Mouse (Mus musculus): ENCODE measurements at regions not wholly inside any gene's neighbourhood (a gene's known extent, or its start where the extent isn't known, plus 50 kb on each side); places are given as distances from the start of the nearest gene placed in this dataset.

DNA sequence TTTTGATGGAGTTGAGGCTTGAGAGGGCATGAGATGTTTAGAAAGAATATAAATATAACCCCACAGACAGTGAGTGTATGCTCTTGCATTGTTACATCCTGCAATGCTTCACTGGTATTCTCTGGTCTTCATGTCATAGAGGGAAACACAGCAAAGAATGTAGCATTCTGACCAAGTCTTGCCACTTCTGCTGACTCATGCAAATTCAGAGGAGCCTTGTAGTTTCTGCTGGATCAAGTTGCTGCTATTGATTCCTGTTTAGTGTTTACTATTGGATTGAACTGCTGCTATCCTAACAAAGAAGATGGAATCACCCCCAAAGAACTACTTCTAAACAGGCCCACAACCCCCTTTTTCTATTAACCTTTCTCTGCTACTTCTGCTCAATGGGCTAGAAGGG lies 148.0 kb upstream of the Sp8 start:
- Histone ChIP-seq H3K4me1 (ENCODE audit: control insufficient read depth, insufficient read depth, low read length) (no peaks in the 10 kb centered on the region), H3K27me3 (ENCODE audit: control insufficient read depth, insufficient read depth, low read length) (no peaks in the 10 kb centered on the region), H3K36me3 (ENCODE audit: control insufficient read depth, insufficient read depth, low read length) (no peaks in the 10 kb centered on the region), H3K4me3 (ENCODE audit: control insufficient read depth, low read depth, low read length) (no peak overlapping the region), H3K27ac (ENCODE audit: control insufficient read depth, insufficient read depth, low read depth, low read length) (no peak overlapping the region)
- no peak for TF ChIP-seq POLR2A (IDR thresholded peaks at IDR 0.05; ENCODE audit: control insufficient read depth, low read depth, low read length)
- no peak for TF ChIP-seq CTCF (IDR thresholded peaks at IDR 0.05; ENCODE audit: control insufficient read depth, insufficient read depth, insufficient replicate concordance, low read depth, low read length)

DNA sequence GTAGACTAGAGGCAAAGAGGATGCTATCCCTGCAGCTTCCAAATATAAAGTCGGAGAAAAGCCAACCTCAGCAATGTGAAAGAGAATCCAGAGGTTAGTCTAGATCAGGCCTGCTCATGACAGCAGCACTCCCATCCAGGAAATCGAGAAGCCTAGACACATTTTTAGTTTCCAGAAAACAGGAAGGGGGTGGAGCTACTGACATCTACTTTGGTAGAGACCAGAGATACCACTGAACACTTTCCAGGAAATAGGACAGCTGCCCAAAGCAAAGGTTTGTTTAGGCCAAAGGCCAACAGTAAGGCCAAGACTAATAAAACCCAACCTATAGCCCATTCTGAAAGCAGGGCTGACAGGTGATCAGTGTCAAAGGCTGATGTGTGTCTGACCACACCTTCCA lies 151.4 kb upstream of the Sp8 start:
- Histone ChIP-seq H3K4me1 (ENCODE audit: control insufficient read depth, insufficient read depth, low read length) (no peaks in the 10 kb centered on the region), H3K36me3 (ENCODE audit: control insufficient read depth, insufficient read depth, low read length) (no peaks in the 10 kb centered on the region), H3K4me3 (ENCODE audit: control insufficient read depth, low read depth, low read length) (no peak overlapping the region), H3K27ac (ENCODE audit: control insufficient read depth, insufficient read depth, low read depth, low read length) (no peak overlapping the region), H3K27me3 (ENCODE audit: control insufficient read depth, insufficient read depth, low read length) (no peaks in the 10 kb centered on the region)
- TF ChIP-seq POLR2A (IDR thresholded peaks at IDR 0.05; ENCODE audit: control insufficient read depth, low read depth, low read length) = no peak
- TF ChIP-seq CTCF (IDR thresholded peaks at IDR 0.05; ENCODE audit: control insufficient read depth, insufficient read depth, insufficient replicate concordance, low read depth, low read length) = no peak

DNA sequence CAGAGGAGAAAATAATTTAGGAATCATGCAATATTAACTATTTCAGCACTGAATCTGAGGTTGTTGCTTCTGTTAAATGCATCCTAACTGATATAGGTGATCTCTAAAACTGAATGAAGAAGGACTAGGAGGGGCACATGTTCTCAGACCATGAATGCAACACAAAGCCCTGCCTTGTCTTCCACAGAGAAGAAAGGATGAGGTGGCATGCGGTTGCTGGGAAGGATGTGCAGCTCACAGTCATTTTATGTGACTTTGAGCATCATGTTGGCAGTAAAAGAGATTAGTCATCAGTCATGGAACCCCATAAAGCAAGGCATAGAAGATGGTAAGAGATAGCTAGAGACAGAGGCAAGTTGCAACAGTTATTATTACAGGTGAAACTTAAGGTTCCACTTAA lies 163.2 kb upstream of the Sp8 start:
- H3K27me3 ChIP-seq (ENCODE audit: control insufficient read depth, insufficient read depth, low read length) = no peaks in the 10 kb centered on the region
- TF ChIP-seq POLR2A (IDR thresholded peaks at IDR 0.05; ENCODE audit: control insufficient read depth, low read depth, low read length) = no peak
- no peak for TF ChIP-seq CTCF (IDR thresholded peaks at IDR 0.05; ENCODE audit: control insufficient read depth, insufficient read depth, insufficient replicate concordance, low read depth, low read length)
- H3K36me3 ChIP-seq (ENCODE audit: control insufficient read depth, insufficient read depth, low read length) = no peaks in the 10 kb centered on the region
- H3K4me1 ChIP-seq (ENCODE audit: control insufficient read depth, insufficient read depth, low read length) = no peaks in the 10 kb centered on the region
- H3K27ac ChIP-seq (ENCODE audit: control insufficient read depth, insufficient read depth, low read depth, low read length) = no peak overlapping the region
- no peak overlapping the region for H3K4me3 ChIP-seq (ENCODE audit: control insufficient read depth, low read depth, low read length)

DNA sequence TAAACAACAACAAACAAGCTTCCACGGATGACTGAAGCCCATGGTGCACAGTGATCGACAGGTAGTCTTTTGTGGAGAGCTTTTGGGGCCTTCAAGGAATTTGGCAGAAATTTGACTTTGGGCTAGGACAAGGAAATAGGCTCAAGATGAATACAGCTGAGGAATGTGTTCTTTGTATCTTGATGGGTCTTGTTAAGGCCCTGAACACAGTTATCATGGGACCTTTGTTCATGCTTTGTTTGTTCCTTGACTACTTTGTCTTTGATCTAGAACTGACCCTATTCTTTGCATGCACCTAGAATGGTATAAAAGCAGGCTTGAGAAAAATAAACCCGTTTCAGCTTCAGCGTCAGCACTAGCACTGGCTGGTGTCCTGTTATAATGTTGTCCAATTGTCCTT lies 168.1 kb upstream of the Sp8 start:
- H3K4me3 ChIP-seq (ENCODE audit: control insufficient read depth, low read depth, low read length) = no peak overlapping the region
- H3K27me3 ChIP-seq (ENCODE audit: control insufficient read depth, insufficient read depth, low read length) = no peaks in the 10 kb centered on the region
- no peak for TF ChIP-seq POLR2A (IDR thresholded peaks at IDR 0.05; ENCODE audit: control insufficient read depth, low read depth, low read length)
- no peak for TF ChIP-seq CTCF (IDR thresholded peaks at IDR 0.05; ENCODE audit: control insufficient read depth, insufficient read depth, insufficient replicate concordance, low read depth, low read length)
- H3K4me1 ChIP-seq (ENCODE audit: control insufficient read depth, insufficient read depth, low read length) = no peaks in the 10 kb centered on the region
- no peak overlapping the region for H3K27ac ChIP-seq (ENCODE audit: control insufficient read depth, insufficient read depth, low read depth, low read length)
- no peaks in the 10 kb centered on the region for H3K36me3 ChIP-seq (ENCODE audit: control insufficient read depth, insufficient read depth, low read length)

DNA sequence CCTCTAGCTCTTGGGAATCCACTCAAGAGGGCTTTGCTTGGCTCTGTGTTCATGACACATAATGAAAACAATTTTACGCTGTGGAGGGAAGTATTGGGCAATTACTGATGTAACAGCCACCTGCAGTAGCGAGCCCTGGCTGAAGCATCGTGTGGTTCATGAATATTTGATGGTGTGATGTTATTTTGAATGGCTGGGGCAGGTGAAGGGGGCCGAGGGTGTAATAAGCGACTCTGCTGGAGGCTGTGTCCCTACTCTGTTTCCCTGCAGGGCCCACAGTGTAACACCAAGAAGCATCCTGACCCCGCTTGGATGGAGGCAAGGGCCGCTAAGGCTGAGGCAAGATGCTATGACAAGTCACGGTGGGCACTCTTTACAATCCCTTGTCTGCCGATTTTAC lies 184.6 kb upstream of the Sp8 start:
- TF ChIP-seq CTCF (IDR thresholded peaks at IDR 0.05; ENCODE audit: control insufficient read depth, insufficient read depth, insufficient replicate concordance, low read depth, low read length) (no peak), POLR2A (IDR thresholded peaks at IDR 0.05; ENCODE audit: control insufficient read depth, low read depth, low read length) (no peak)
- H3K27ac ChIP-seq (ENCODE audit: control insufficient read depth, insufficient read depth, low read depth, low read length) = no peak overlapping the region
- no peaks in the 10 kb centered on the region for H3K36me3 ChIP-seq (ENCODE audit: control insufficient read depth, insufficient read depth, low read length)
- peak overlapping the region; percentile 10 for H3K4me3 ChIP-seq (ENCODE audit: control insufficient read depth, low read depth, low read length)
- H3K27me3 ChIP-seq (ENCODE audit: control insufficient read depth, insufficient read depth, low read length) = no peaks in the 10 kb centered on the region
- H3K4me1 ChIP-seq (ENCODE audit: control insufficient read depth, insufficient read depth, low read length) = no peaks in the 10 kb centered on the region

DNA sequence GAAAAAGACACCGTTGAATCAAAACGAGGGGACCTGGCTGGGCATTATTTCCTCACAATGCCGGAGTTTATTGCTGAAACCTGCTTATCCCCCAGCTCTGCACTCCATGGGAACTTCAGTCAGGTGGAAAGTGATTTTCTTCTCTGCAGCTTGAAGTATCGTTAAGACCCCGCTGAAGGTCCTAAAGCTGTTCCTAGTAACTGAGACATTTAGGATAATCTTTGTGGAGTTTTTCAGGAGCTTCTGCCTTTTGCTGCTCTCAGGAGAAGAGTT lies 185.0 kb upstream of the Sp8 start:
- Histone ChIP-seq H3K4me3 (ENCODE audit: control insufficient read depth, low read depth, low read length) (no peak overlapping the region), H3K27ac (ENCODE audit: control insufficient read depth, insufficient read depth, low read depth, low read length) (no peak overlapping the region), H3K36me3 (ENCODE audit: control insufficient read depth, insufficient read depth, low read length) (no peaks in the 10 kb centered on the region), H3K4me1 (ENCODE audit: control insufficient read depth, insufficient read depth, low read length) (no peaks in the 10 kb centered on the region), H3K27me3 (ENCODE audit: control insufficient read depth, insufficient read depth, low read length) (no peaks in the 10 kb centered on the region)
- no peak for TF ChIP-seq POLR2A (IDR thresholded peaks at IDR 0.05; ENCODE audit: control insufficient read depth, low read depth, low read length)
- TF ChIP-seq CTCF (IDR thresholded peaks at IDR 0.05; ENCODE audit: control insufficient read depth, insufficient read depth, insufficient replicate concordance, low read depth, low read length) = no peak

DNA sequence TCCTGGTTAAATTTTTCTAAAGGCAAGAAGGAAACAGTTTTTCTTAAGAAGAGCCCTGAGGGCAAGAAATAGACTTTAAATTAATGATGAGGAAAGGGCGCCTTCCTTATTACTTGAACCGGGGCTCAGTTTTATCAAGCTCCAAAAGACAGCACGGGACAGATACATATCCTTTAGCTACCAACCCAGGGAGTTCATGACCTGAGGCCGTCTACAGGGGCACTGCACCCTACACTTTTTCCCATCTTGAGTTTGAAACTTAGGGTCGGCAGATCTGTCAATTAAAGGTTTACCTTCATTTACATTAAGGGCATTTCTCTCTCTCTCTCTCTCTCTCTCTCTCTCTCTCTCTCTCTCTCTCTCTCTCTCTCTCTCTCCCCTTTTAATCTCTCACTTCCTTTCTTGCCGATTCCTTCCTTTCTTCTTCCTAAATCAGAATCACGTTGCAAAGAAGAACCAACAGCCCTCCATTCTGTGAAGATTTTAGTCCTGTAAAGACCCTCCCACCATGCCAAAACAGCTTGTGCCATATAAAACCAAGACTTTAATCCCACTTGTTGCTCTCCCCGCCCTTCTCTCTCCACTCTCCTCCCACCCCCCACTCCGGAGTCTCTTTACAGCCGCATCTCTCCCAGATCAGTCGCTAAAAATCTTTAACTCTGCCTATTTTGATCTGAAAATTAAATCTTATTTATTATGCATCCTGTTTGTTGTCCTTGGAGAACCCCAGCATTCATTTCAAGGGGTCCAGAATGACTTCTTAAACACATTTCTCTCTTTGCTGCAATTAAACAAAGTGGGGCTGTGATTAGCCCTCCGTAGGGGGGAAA lies 185.5 kb upstream of the Sp8 start:
- no peak for TF ChIP-seq POLR2A (IDR thresholded peaks at IDR 0.05; ENCODE audit: control insufficient read depth, low read depth, low read length)
- no peak for TF ChIP-seq CTCF (IDR thresholded peaks at IDR 0.05; ENCODE audit: control insufficient read depth, insufficient read depth, insufficient replicate concordance, low read depth, low read length)
- Histone ChIP-seq H3K4me1 (ENCODE audit: control insufficient read depth, insufficient read depth, low read length) (no peaks in the 10 kb centered on the region), H3K36me3 (ENCODE audit: control insufficient read depth, insufficient read depth, low read length) (no peaks in the 10 kb centered on the region), H3K27me3 (ENCODE audit: control insufficient read depth, insufficient read depth, low read length) (no peaks in the 10 kb centered on the region), H3K27ac (ENCODE audit: control insufficient read depth, insufficient read depth, low read depth, low read length) (no peak overlapping the region), H3K4me3 (ENCODE audit: control insufficient read depth, low read depth, low read length) (no peak overlapping the region)

All from testis, adult 2 months (tissue).